Mouse (Mus musculus): ENCODE measurements around the gene Brd1.

The Brd1 gene

GRCm38 (mm10) chr15:88688120-88688519 lies 45.9 kb downstream of the Brd1 start:
- no peak for DNase-seq (ENCODE audit: low spot score in 2 of 2)

- DNase-seq (ENCODE audit: low spot score in 2 of 2): no peak
Measured at GRCm38 (mm10) chr15:88686725-88687124, 47.3 kb downstream of the Brd1 start.

DNA sequence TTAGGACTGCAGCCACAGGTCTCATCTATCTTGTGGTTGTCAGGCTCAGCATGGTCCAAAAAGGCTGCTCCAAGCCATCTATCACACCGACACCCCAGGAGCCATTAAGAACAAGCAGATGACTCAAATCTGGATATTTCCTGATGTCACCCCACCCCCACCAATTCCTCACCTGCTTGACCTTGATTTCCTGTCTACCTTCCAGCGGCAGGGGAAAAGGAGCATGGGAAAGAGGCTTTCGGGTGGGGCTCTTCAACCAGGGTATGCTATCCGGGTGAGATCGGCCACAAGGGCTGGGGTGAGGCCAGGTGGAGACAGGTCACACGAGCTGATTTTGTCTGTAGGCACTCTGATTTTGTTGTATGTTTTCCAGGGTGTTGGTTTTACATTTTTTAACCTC lies 50.0 kb downstream of the Brd1 start:
- DNase-seq (ENCODE audit: low spot score in 2 of 2): no peak

- DNase-seq (ENCODE audit: low spot score in 2 of 2): no peak
Measured at GRCm38 (mm10) chr15:88680931-88681330, 53.1 kb downstream of the Brd1 start.

- DNase-seq (ENCODE audit: low spot score in 2 of 2): peak in 1 of 2 experiments; percentile 29
Measured at GRCm38 (mm10) chr15:88677568-88677967, 56.5 kb downstream of the Brd1 start.

DNA sequence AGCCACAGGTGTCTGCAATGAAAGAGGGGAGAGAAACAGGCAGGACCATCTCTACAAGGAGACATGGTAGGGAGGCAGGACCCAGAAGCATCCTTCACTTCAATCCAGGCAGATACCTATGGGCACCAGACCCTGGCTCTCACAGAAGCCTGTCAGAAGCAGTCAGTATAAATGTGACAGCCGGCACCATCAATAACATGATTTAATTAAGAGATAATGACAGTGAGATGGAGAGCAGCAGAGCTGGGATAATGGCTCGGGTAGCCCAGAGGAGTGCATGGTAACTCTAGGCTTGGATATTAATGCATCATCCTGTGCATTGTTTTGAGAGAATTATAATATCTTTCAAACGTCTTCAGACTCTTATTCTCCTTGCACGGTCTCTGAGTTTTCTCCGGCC lies 58.0 kb downstream of the Brd1 start:
- DNase-seq (ENCODE audit: low spot score in 2 of 2): no peak

- DNase-seq (ENCODE audit: low spot score in 2 of 2): no peak
Measured at GRCm38 (mm10) chr15:88668693-88669092, 65.3 kb downstream of the Brd1 start.

DNA sequence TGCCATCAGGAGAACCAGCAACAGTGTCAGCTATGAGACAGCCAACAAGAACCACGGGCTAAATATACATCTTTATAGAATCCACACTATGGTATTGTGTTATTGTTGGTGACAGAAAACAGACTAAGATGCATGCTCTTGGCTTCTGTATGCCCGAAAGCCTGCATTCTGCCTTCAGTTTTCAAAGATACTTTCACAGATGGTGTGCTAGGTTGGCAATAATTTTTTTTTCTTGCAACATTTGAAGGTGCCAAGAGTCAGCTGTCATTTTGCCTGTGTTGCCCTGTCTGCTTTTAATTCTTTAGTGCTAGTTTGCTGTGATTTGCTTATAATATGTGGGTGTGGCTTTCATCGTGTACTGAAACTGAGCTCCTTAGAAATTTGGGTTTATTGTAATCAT lies 66.4 kb downstream of the Brd1 start:
- no peak for DNase-seq (ENCODE audit: low spot score in 2 of 2)

- no peak for DNase-seq (ENCODE audit: low spot score in 2 of 2)
Measured at GRCm38 (mm10) chr15:88665846-88666245, 68.2 kb downstream of the Brd1 start.

DNA sequence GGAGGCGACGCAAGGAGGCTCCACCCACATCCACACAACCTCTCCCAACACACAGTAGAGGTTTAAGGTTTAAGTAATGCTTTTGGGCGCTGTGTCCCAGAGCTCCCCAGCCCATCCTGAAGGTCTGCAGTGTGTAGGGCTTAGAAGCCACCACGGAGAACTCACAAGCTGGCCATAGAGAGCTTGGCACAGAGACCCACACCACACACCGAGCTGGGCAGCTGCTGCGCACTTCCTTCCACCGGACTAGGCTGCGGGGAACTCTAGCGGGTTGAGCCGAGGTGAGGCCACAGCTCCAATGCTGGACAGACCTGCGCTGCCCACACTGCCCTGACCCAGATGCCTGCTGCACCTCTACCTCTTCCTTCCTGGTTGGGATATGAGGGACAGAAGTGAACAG lies 71.0 kb downstream of the Brd1 start:
- no peak for DNase-seq (ENCODE audit: low spot score in 2 of 2)

DNA sequence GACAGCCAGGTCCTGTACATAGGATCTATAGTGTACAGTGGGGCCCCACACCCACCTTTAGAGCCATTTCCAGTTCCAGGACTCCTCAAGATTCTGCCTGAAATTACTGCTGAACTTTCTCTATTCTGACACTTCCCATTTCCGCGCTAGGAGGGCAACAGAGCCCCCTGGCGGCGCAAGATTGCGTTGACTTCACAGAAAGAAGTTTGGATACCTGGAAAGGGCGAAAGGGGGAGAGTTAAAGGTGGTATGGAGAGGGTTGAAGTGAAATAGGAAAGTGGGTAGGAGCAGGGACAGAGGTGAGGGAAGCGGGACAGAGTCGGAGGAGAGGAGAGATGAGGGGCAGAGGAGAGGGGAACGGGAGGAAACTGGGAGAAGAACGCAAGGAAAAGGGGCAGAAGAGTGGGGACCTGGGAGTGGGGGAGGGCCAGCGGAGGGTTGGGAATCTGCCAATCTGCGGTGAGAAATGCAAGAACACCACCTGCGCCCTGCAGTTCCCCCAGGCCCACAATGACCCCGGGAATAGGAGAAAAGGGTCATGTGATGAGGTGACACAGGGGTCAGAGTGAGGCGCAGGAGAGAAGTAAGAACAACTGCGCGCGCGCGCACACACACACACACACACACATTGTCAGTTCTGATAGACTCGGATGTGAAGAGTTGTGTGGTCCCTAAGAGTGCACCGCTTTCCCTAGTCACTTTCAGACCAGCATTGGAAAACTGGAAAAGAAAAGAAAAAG lies 71.8 kb downstream of the Brd1 start:
- DNase-seq (ENCODE audit: low spot score in 2 of 2): peak; percentile 62 to 65

DNA sequence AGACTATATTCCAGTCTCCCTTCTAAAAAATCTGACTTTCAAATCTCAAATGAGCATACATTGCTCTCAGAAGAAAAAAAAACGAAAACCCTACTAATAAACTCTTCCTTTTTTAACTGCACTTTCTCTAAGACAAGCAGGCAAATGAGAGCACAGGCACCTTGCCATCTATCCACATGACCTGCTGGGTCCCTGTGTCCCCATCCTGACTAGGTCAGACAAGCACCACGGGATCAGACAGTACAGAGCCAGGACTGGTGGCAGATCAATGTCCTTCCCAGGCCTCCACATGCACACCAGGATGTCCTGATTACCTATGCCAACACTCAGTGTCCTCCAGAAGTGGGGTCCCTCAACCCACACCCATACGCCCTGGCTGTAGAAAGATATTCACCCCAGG lies 72.4 kb downstream of the Brd1 start:
- DNase-seq (ENCODE audit: low spot score in 2 of 2): no peak

GRCm38 (mm10) chr15:88652006-88652405 lies 82.0 kb downstream of the Brd1 start:
- no peak for DNase-seq (ENCODE audit: low spot score in 2 of 2)

- peak; percentile 89 to 90 for DNase-seq (ENCODE audit: low spot score in 2 of 2)
Measured at GRCm38 (mm10) chr15:88651019-88651418, 83.0 kb downstream of the Brd1 start.

Data from right cerebral cortex, adult 2 months (tissue).